Mouse (Mus musculus): ENCODE measurements around the gene Pkp4. TPM values are rescaled to one million over a fixed set of nuclear protein-coding genes. Genes with fewer than 3 reads are reported as not detected.

Pkp4 gene
- 29.9 TPM for total RNA-seq (2023)

DNA sequence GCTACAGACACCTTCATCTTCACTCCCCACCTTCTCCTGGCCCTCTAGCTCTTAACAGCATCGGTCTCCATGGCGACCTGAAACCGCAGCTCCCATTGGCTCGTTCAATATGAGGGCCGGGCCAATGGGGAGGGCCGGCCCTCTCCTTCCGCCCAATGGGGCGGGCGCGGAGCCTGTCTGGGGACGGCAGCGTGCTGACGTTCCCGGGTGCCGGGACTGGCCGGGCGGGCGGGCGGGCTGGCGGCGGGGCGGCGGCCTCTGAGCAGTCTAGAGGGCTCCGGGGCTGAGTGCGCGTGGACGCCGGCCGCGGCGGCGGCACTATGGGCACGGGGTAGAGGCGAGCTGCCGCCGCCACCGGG is at the start of gene Pkp4, which contains the start of gene Ccdc148:
TSS of gene Pkp4 (plus strand) at position 246 of the 359 bp plus-strand sequence.
TSS of gene Ccdc148 (minus strand) at position 79 of the 359 bp plus-strand sequence.

Other genes with a start within 250 kb of the Pkp4 start
- gene Ccdc148, start 167 bp upstream of the Pkp4 start, total RNA-seq (2023), result 0.65 TPM

Data from CD4-positive naive resting alpha-beta T cell, adult 57 days (primary cell).